Mouse (Mus musculus): Measurements from ENCODE around the gene Rbsn. TPM values are rescaled to one million over a fixed set of nuclear protein-coding genes. Genes with fewer than 3 reads are reported as not detected.

The Rbsn gene
- 10 to 100 TPM; 30.1 to 33.0 TPM for total RNA-seq (2023)

GRCm38 (mm10) chr6:92214773-92215449 lies at the start of gene Rbsn:
TSS of gene Rbsn (minus strand) at chr6:92214925.

GRCm38 (mm10) chr6:92244591-92244990 lies 29.9 kb upstream of the Rbsn start, which contains the start of gene Trh:
TSS of gene Trh (minus strand) at chr6:92244650.

DNA sequence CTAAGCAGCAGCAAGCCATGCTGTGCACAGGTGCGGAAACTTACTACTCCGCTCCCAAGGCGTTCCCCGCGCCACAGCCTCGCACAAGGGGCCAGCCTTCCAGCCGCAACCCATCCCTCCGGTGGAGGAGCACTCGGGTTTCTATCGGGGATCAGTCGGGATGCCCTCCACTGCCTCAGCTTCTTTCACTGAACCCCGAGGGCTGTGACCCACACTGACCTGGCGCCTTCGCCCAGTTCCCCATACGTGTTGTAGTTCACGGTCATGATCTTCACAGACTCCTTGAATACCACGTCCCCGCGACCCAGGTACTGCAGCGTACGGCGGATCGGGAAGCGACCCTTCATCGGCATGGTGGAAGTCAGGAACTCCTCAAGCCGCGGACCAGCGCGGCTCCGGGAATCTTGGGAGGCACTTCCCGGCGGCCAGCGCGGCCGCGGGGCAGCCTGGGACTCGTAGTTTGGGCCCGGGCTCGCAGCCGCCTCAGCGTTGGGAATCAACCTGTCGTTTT lies 31.0 kb downstream of the Rbsn start, which contains the start of gene Mrps25:
Gene Mrps25 (minus strand): TSS at position 413 of the 511 bp plus-strand sequence.

Other genes starting within 250 kb of the Rbsn start
- gene Fgd5, start 236.0 kb downstream of the Rbsn start, total RNA-seq (2023) = not detected
- gene Nr2c2, start 123.5 kb downstream of the Rbsn start, total RNA-seq (2023) = 10 to 100 TPM; 87.4 to 88.2 TPM
- 10 to 100 TPM; 14.8 to 19.2 TPM for gene Mrps25, start 30.9 kb downstream of the Rbsn start, total RNA-seq (2023)
- not detected for gene Trh, start 29.7 kb upstream of the Rbsn start, total RNA-seq (2023)